Mouse (Mus musculus): ENCODE data around the gene Rab5b. TPM values are rescaled to one million over a fixed set of nuclear protein-coding genes. Genes with fewer than 3 reads are reported as not detected.
"Not testable (repeated sequence)": the region's sequence is repeated elsewhere in the genome, so short reads cannot be mapped to it uniquely, and the experiment has no call there.

Gene Rab5b
- polyA plus RNA-seq, 1 experiment from 2014 or later: 143 TPM

DNA sequence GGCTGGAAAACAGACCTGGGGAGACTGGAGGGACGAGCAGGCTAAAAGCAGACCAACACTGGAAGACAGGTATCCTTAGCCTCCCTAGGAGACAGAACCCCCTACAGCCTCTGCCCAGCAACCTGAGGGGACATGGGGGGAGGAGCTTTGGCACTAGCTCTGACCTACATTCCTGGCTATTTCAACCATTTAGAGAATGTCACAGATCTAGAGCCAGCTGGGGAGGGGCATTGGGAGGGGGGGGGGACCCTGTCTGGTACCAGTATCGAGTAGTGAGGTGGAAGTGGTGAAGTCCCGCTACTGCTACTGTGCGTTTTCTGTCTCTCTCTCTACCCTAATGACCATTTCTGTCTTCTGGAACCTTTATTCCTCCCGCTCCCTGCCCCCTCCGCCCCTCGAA, 54.2 kb downstream of the Rab5b start:
- H3K79me2 ChIP-seq (ENCODE audit: inconsistent target): no peaks in the 10 kb centered on the region
- H3K36me3 ChIP-seq (ENCODE audit: inconsistent target): no peaks in the 10 kb centered on the region
- no peak overlapping the region for H3K4me3 ChIP-seq (ENCODE audit: inconsistent target)
- 83% methylated on average over 7 of the region's 7 CpGs for WGBS (ENCODE audit: missing documents)
- H3K27ac ChIP-seq: no peak overlapping the region

DNA sequence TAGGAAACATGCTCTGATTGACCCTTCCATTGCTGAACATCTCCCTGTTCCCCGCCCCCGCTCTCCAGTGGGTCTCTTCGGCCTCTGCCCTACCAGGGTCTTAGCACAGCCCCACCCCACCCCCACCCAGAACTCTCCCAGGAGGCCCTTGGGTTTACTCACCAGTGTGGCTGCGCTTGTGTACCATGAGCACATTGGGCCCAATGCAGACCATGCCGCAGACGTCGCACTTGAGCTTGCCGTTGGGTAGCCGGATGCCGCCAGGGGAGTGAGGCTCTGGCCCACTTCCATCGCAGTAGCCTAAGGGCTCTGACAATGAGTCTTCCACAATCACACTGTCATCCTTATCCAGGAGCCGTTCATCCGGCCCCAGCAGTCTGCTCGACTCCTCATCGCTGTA, 55.2 kb downstream of the Rab5b start:
- Histone ChIP-seq H3K79me2 (ENCODE audit: inconsistent target) (no peaks in the 10 kb centered on the region), H3K27ac (no peak overlapping the region), H3K4me3 (ENCODE audit: inconsistent target) (no peak overlapping the region), H3K36me3 (ENCODE audit: inconsistent target) (no peaks in the 10 kb centered on the region)
- 96% methylated on average over 15 of the region's 15 CpGs for WGBS (ENCODE audit: missing documents)

DNA sequence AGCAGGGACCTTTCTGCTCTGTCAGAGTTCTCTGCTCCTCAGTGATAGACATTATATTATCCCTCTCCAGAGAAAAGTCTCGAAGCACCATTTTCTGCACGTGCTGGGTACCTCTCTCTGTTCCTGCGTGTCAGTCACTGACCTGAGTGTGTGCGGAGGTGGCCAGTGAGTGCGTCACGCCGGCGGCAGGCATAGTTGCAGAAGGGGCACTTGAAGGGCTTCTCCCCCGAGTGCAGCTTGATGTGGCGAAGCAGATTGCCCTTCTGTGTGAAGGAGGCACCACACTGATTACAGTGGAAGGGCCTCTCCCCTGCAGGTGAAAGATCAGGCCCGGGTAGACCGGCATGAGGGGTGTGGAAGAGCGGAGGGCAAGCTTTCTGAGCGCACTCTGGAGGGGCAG, 56.1 kb downstream of the Rab5b start:
- Histone ChIP-seq H3K36me3 (ENCODE audit: inconsistent target) (no peaks in the 10 kb centered on the region), H3K27ac (no peak overlapping the region), H3K4me3 (ENCODE audit: inconsistent target) (no peak overlapping the region), H3K79me2 (ENCODE audit: inconsistent target) (no peaks in the 10 kb centered on the region)
- 90% methylated on average over 14 of the region's 14 CpGs for WGBS (ENCODE audit: missing documents)

DNA sequence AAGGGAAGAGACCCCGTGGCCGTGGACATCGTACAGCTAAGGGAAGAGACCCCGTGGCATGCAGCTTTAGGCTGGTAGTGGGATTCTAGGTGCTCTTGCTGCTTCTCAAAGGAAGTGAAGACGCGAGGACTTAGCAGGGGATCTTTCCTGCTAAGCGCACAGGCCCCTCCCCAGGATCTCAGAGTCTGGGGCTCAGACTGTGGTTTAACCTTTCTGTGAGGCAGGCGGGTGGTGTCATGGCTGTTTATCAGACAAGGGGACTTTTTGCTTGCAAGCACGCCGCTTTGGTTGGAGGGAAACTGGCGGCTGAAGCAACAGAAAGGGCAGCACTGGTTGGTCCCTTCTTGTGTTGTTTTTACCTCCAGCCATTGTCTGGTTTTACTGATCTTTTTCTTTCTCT, 59.1 kb downstream of the Rab5b start:
- Histone ChIP-seq H3K4me3 (ENCODE audit: inconsistent target) (no peak overlapping the region), H3K36me3 (ENCODE audit: inconsistent target) (no peaks in the 10 kb centered on the region), H3K27ac (no peak overlapping the region), H3K79me2 (ENCODE audit: inconsistent target) (no peaks in the 10 kb centered on the region)
- WGBS (ENCODE audit: missing documents): 15% methylated on average over 11 of the region's 11 CpGs

DNA sequence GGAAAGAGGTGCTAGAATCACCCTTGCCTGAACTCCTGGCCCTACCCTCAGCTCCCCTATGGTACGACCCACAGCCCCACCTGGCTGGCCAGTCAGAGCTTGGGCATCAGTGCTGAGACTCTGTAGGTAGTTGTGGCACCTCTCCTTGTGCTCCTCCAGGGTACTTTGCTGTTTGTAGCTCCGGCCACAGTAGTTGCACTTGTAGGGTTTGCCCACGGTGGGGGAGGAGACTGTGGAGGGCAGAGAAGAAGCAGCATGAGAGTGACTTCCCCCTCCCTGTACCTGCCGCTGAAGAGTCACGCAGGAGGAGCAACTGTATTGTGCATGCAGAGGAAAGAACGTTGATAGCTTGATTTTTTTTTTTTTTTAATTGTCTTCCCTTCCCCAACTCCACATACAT, 59.5 kb downstream of the Rab5b start:
- Histone ChIP-seq H3K27ac (no peak overlapping the region), H3K79me2 (ENCODE audit: inconsistent target) (no peaks in the 10 kb centered on the region), H3K36me3 (ENCODE audit: inconsistent target) (no peaks in the 10 kb centered on the region), H3K4me3 (ENCODE audit: inconsistent target) (no peak overlapping the region)
- 30% methylated on average over 5 of the region's 6 CpGs for WGBS (ENCODE audit: missing documents)

DNA sequence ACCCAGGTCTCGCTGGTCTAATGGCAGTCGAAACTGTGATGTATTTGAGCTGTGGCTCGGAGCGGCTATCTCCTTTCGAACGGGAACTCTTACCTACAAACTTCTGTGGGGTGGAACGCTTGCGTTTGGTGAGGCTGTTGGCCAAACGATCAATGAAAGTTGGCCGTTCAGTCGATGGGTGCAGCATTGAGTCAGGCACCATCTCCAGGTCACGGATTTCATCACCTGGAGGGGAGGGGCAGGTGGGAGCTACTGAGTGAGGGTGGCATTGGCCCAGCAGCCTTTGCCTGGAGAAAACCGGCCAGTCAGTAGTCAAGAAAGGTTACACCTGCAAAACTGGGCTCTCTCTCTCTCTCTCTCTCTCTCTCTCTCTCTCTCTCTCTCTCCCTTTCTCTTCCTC, 60.4 kb downstream of the Rab5b start:
- Histone ChIP-seq H3K36me3 (ENCODE audit: inconsistent target) (no peaks in the 10 kb centered on the region), H3K79me2 (ENCODE audit: inconsistent target) (no peaks in the 10 kb centered on the region), H3K4me3 (ENCODE audit: inconsistent target) (no peak overlapping the region), H3K27ac (no peak overlapping the region)
- WGBS (ENCODE audit: missing documents): 95% methylated on average over 13 of the region's 13 CpGs

DNA sequence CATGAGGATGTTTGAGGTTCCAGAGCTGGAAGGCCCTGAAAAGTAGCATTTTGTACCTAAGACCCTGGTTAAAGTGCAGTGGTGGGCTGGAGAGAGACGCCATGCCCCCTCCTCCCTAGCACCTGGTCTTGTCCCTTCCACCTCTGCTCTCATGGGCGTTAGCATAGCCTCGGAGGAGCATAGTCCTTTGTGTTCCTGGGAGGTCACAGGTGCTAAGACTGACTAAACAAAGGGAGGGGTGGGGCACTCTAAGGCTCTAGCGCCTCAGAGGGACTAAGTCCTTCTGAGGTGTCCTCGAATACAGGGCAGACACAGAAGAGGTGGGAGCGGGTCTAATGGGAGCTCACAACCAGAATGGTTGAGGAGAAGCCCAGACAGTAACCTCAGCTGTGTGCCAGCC, 64.5 kb downstream of the Rab5b start:
- Histone ChIP-seq H3K4me3 (ENCODE audit: inconsistent target) (no peak overlapping the region), H3K79me2 (ENCODE audit: inconsistent target) (no peaks in the 10 kb centered on the region), H3K27ac (no peak overlapping the region), H3K36me3 (ENCODE audit: inconsistent target) (no peaks in the 10 kb centered on the region)
- WGBS (ENCODE audit: missing documents): 65% methylated on average over 6 of the region's 6 CpGs

DNA sequence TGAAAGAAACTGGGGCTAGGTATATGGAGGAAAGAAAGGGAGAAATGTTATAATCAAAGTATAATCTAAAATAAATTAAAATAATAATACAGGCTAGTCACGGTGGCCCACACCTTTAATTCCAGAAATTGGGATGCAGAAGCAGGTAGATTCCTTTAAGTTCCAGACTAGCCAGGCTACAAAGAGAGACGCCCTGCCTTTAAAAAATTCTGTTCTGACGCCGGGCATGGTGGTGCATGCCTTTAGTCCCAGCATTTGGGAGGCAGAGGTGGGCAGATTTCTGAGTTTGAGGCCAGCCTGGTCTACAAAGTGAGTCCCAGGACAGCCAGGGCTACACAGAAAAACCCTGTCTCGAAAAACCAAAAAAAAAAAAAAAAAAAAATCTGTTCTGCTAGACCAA, 65.8 kb downstream of the Rab5b start:
- not testable (repeated sequence) for H3K36me3 ChIP-seq (ENCODE audit: inconsistent target); H3K27ac ChIP-seq; H3K4me3 ChIP-seq (ENCODE audit: inconsistent target)
- peaks cover 10% of the 10 kb centered on the region for H3K79me2 ChIP-seq (ENCODE audit: inconsistent target)
- 95% methylated on average over 4 of the region's 5 CpGs for WGBS (ENCODE audit: missing documents)

DNA sequence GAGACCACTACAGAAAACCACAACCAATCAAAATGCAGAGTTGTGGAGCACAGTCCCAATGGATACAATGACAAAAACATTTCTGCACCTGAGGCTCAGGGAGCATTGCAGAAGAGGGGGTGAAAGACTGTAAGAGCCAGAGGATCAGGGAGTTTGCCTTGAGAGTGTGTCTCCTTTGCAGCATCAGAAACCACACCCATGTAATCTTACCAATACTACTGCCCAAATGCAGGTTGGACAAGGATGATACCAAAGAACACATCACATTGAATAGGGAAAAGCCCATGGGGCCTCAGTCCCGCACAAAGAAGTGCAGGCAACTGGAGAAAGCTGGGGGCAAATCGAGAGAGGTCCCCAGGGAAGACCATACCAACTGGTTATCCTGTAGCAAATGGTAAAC, 66.3 kb downstream of the Rab5b start:
- no peaks in the 10 kb centered on the region for H3K36me3 ChIP-seq (ENCODE audit: inconsistent target)
- H3K79me2 ChIP-seq (ENCODE audit: inconsistent target): peaks cover 16% of the 10 kb centered on the region
- no peak overlapping the region for H3K27ac ChIP-seq
- no peak overlapping the region for H3K4me3 ChIP-seq (ENCODE audit: inconsistent target)
- 88% methylated on average over 2 of the region's 2 CpGs for WGBS (ENCODE audit: missing documents)

DNA sequence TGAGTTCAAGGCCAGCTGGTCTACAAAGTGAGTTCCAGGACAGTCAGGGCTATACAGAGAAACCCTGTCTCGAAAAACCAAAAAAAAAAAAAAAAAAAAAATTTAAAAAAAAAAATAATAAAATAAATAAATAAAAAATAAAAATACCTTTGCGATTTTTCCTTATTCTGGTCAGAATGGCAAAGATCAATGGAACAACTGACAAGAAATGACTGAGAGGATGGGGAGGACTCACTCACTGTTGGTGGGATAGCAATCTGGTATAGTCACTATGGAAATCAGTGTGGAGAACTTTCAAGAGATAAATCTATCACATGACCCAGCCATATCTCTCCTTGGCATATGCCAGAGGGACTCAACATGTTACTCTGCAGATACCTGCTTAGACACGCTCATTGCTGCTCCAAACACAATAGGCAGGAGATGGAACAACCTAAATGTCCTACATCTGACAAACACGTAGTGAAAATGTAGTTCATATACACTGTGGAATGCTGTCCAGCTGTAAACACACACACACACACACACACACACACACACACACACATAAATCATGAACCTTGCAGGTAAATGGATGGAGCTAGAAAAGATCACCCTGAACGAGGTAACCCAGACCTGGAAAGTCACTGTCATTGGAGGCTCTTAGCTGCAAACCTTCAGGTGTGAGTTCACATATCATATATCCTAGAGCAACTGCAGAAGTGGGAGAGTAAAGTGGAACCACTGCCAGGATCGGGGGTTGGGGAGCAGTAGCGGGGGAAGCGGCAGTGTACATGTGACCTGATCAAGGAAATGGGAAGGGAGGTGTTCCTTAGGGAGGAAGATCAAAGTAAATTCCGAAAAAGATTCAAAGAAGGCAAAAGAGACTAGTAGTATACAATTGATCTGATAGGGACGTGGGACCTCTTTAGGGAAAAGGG, 68.4 kb downstream of the Rab5b start:
- Histone ChIP-seq H3K79me2 (ENCODE audit: inconsistent target) (peaks cover 16% of the 10 kb centered on the region), H3K4me3 (ENCODE audit: inconsistent target) (no peak overlapping the region), H3K36me3 (ENCODE audit: inconsistent target) (peaks cover 9% of the 10 kb centered on the region; the same call in 1 of the 2 replicates), H3K27ac (no peak overlapping the region)
- 73% methylated on average over 9 of the region's 10 CpGs for WGBS (ENCODE audit: missing documents)

Other genes with a start within 250 kb of the Rab5b start
- gene Smarcc2, start 237.0 kb downstream of the Rab5b start, polyA plus RNA-seq (2018): 73.6 to 136 TPM (median 74.8 TPM) in 3 replicates
- 1,390 to 2,190 TPM (median 1,921 TPM) in 3 replicates for gene Myl6, start 202.1 kb downstream of the Rab5b start, polyA plus RNA-seq (2018)
- 0.73 to 1.7 TPM (median 1.4 TPM) in 3 replicates for gene Myl6b, start 197.6 kb downstream of the Rab5b start, polyA plus RNA-seq (2018)
- 147 to 161 TPM (median 155 TPM) in 3 replicates for gene Esyt1, start 170.4 kb downstream of the Rab5b start, polyA plus RNA-seq (2018)
- gene Zc3h10, start 148.5 kb downstream of the Rab5b start, polyA plus RNA-seq (2018): 6.7 to 13.0 TPM (median 9.6 TPM) in 3 replicates
- gene Rpl41, start 147.0 kb downstream of the Rab5b start, polyA plus RNA-seq (2018): 1,107 to 2,183 TPM (median 2,047 TPM) in 3 replicates
- gene Pa2g4, start 130.3 kb downstream of the Rab5b start, polyA plus RNA-seq (2018): 45.8 to 148 TPM (median 116 TPM) in 3 replicates
- 1.2 to 1.7 TPM (median 1.4 TPM) in 3 replicates for gene Erbb3, start 106.6 kb downstream of the Rab5b start, polyA plus RNA-seq (2018)
- 865 to 1,089 TPM (median 951 TPM) in 3 replicates for gene Rps26, start 69.5 kb downstream of the Rab5b start, polyA plus RNA-seq (2018)
- gene Ikzf4, start 50.3 kb downstream of the Rab5b start, polyA plus RNA-seq (2018): not detected in 3 replicates
- gene Suox, start 22.2 kb downstream of the Rab5b start, polyA plus RNA-seq (2018): 2.9 to 4.7 TPM (median 4.4 TPM) in 3 replicates
- gene Pmel, start 7.9 kb upstream of the Rab5b start, polyA plus RNA-seq (2018): 0.29 to 0.67 TPM (median 0.53 TPM) in 3 replicates
- gene Cdk2, start 8.8 kb upstream of the Rab5b start, polyA plus RNA-seq (2018): 13.4 to 29.6 TPM (median 22.8 TPM) in 3 replicates
- gene Dgka, start 48.6 kb upstream of the Rab5b start, polyA plus RNA-seq (2018): 3.4 to 9.7 TPM (median 7.0 TPM) in 3 replicates
- 23.3 to 27.6 TPM (median 27.0 TPM) in 3 replicates for gene Pym1, start 51.6 kb upstream of the Rab5b start, polyA plus RNA-seq (2018)
- 18.7 to 24.6 TPM (median 21.3 TPM) in 3 replicates for gene Mmp19, start 94.6 kb upstream of the Rab5b start, polyA plus RNA-seq (2018)
- 42.1 to 51.3 TPM (median 44.5 TPM) in 3 replicates for gene Dnajc14, start 107.8 kb upstream of the Rab5b start, polyA plus RNA-seq (2018)
- 6.9 to 10.4 TPM (median 9.0 TPM) in 3 replicates for gene Tmem198b, start 108.1 kb upstream of the Rab5b start, polyA plus RNA-seq (2018)
- 69.5 to 146 TPM (median 84.3 TPM) in 3 replicates for gene Sarnp, start 121.1 kb upstream of the Rab5b start, polyA plus RNA-seq (2018)
- 42.2 to 61.4 TPM (median 59.0 TPM) in 3 replicates for gene Ormdl2, start 125.4 kb upstream of the Rab5b start, polyA plus RNA-seq (2018)
- 0.03 TPM in 1 of 3 replicates, not detected in the others for gene Gdf11, start 195.5 kb upstream of the Rab5b start, polyA plus RNA-seq (2018)
- gene Cd63, start 204.7 kb upstream of the Rab5b start, polyA plus RNA-seq (2018): 1,227 to 1,611 TPM (median 1,544 TPM) in 3 replicates
- gene Rdh5, start 226.6 kb upstream of the Rab5b start, polyA plus RNA-seq (2018): 0.53 to 1.3 TPM (median 0.92 TPM) in 3 replicates
- 77.8 to 126 TPM (median 124 TPM) in 3 replicates for gene Bloc1s1, start 227.8 kb upstream of the Rab5b start, polyA plus RNA-seq (2018)
- not detected in 3 replicates for gene Itga7, start 237.6 kb upstream of the Rab5b start, polyA plus RNA-seq (2018)